Mouse (Mus musculus): ENCODE results near the gene Bspry. TPM values are rescaled to one million over a fixed set of nuclear protein-coding genes. Genes with fewer than 3 reads are reported as not detected.

Bspry gene
- total and polyA plus RNA-seq, 3 experiments = 0.19 to 0.50 TPM; not detected in 1

GRCm38 (mm10) chr4:62459081-62459480 lies 20.8 kb upstream of the Bspry start:
- no peak for DNase-seq (ENCODE audit: low read depth, low spot score)
- H3K27me3 ChIP-seq (ENCODE audit: control insufficient read depth in 1 of 2, insufficient read depth in 2 of 2, low read length in 2 of 2) = no peaks in the 10 kb centered on the region
- no peak overlapping the region for H3K9ac ChIP-seq (ENCODE audit: control insufficient read depth, low read depth, low read length, poor library complexity, severe bottlenecking)
- H3K4me3 ChIP-seq (ENCODE audit: control insufficient read depth in 1 of 2, insufficient read depth in 1 of 2, low read depth in 2 of 2, low read length in 2 of 2) = no peak overlapping the region
- H3K79me2 ChIP-seq (ENCODE audit: control insufficient read depth, insufficient read depth, low read length, poor library complexity) = no peaks in the 10 kb centered on the region
- TF ChIP-seq MXI1 (IDR thresholded peaks at IDR 0.05; ENCODE audit: low read depth, low read length) (no peak), MAZ (IDR thresholded peaks at IDR 0.05; ENCODE audit: low read depth, low read length) (no peak), POLR2AphosphoS2 (IDR thresholded peaks at IDR 0.05; ENCODE audit: low read length) (no peak), E2F4 (IDR thresholded peaks at IDR 0.05; ENCODE audit: borderline replicate concordance, low read depth, low read length) (no peak), BHLHE40 (IDR thresholded peaks at IDR 0.05; ENCODE audit: borderline replicate concordance, low read depth, low read length) (no peak), USF2 (IDR thresholded peaks at IDR 0.05; ENCODE audit: borderline replicate concordance in 1 of 2, insufficient read depth in 1 of 2, low read depth in 1 of 2, low read length in 2 of 2) (no peak), ELF1 (IDR thresholded peaks at IDR 0.05; ENCODE audit: low read depth, low read length) (no peak), RAD21 (IDR thresholded peaks at IDR 0.05; ENCODE audit: low read depth, low read length) (no peak), POLR2A (IDR thresholded peaks at IDR 0.05; ENCODE audit: control insufficient read depth in 1 of 2, insufficient read depth in 1 of 2, low read depth in 1 of 2, low read length in 2 of 2, poor library complexity in 1 of 2) (no peak), HCFC1 (IDR thresholded peaks at IDR 0.05; ENCODE audit: low read depth, low read length) (no peak), ZKSCAN1 (IDR thresholded peaks at IDR 0.05; ENCODE audit: low read depth, low read length) (no peak), RCOR1 (IDR thresholded peaks at IDR 0.05; ENCODE audit: low read depth, low read length) (no peak)
- no peaks in the 10 kb centered on the region for H3K36me3 ChIP-seq (ENCODE audit: control insufficient read depth in 1 of 2, insufficient read depth in 2 of 2, low read length in 2 of 2)
- no peaks in the 10 kb centered on the region for H3K4me1 ChIP-seq (ENCODE audit: control insufficient read depth in 1 of 2, insufficient read depth in 2 of 2, low read length in 2 of 2)
- H3K9me3 ChIP-seq (replicated peaks; ENCODE audit: insufficient read depth, low read length) = no peaks in the 10 kb centered on the region
- H3K27ac ChIP-seq (ENCODE audit: control insufficient read depth, low read depth, low read length) = no peak overlapping the region

GRCm38 (mm10) chr4:62460348-62460747 lies 19.5 kb upstream of the Bspry start:
- Histone ChIP-seq H3K36me3 (ENCODE audit: control insufficient read depth in 1 of 2, insufficient read depth in 2 of 2, low read length in 2 of 2) (no peaks in the 10 kb centered on the region), H3K4me1 (ENCODE audit: control insufficient read depth in 1 of 2, insufficient read depth in 2 of 2, low read length in 2 of 2) (no peaks in the 10 kb centered on the region), H3K9me3 (replicated peaks; ENCODE audit: insufficient read depth, low read length) (no peaks in the 10 kb centered on the region), H3K9ac (ENCODE audit: control insufficient read depth, low read depth, low read length, poor library complexity, severe bottlenecking) (no peak overlapping the region), H3K27me3 (ENCODE audit: control insufficient read depth in 1 of 2, insufficient read depth in 2 of 2, low read length in 2 of 2) (no peaks in the 10 kb centered on the region), H3K4me3 (ENCODE audit: control insufficient read depth in 1 of 2, insufficient read depth in 1 of 2, low read depth in 2 of 2, low read length in 2 of 2) (no peak overlapping the region), H3K79me2 (ENCODE audit: control insufficient read depth, insufficient read depth, low read length, poor library complexity) (no peaks in the 10 kb centered on the region), H3K27ac (ENCODE audit: control insufficient read depth, low read depth, low read length) (no peak overlapping the region)
- TF ChIP-seq CTCF (IDR thresholded peaks at IDR 0.05 in 2 of 3, conservative IDR thresholded peaks at IDR 0.05 in 1 of 3; ENCODE audit: control insufficient read depth in 1 of 3, insufficient read depth in 1 of 3, low read depth in 2 of 3, low read length in 3 of 3, poor library complexity in 1 of 3, severe bottlenecking in 1 of 3) (no peak), EP300 (IDR thresholded peaks at IDR 0.05; ENCODE audit: low read depth in 1 of 2, low read length in 2 of 2) (no peak), MXI1 (IDR thresholded peaks at IDR 0.05; ENCODE audit: low read depth, low read length) (no peak), USF2 (IDR thresholded peaks at IDR 0.05; ENCODE audit: borderline replicate concordance in 1 of 2, insufficient read depth in 1 of 2, low read depth in 1 of 2, low read length in 2 of 2) (no peak), ETS1 (IDR thresholded peaks at IDR 0.05; ENCODE audit: low read depth, low read length) (no peak), USF1 (IDR thresholded peaks at IDR 0.05; ENCODE audit: low read depth, low read length) (no peak), POLR2AphosphoS5 (IDR thresholded peaks at IDR 0.05; ENCODE audit: borderline replicate concordance, low read depth, low read length) (no peak), JUND (IDR thresholded peaks at IDR 0.05; ENCODE audit: low read depth, low read length) (no peak), TBP (IDR thresholded peaks at IDR 0.05; ENCODE audit: low read depth, low read length) (no peak), GABPA (IDR thresholded peaks at IDR 0.05; ENCODE audit: low read depth, low read length) (no peak), SIN3A (IDR thresholded peaks at IDR 0.05; ENCODE audit: low read length) (no peak), CHD2 (IDR thresholded peaks at IDR 0.05; ENCODE audit: low read length) (no peak)
- no peak for DNase-seq (ENCODE audit: low read depth, low spot score)
